Mouse (Mus musculus) megakaryocyte, embryonic 14.5 days (primary cell): ENCODE measurements around the gene Rnf7.

ENCODE experiments used
- FLI1 ChIP-seq: IDR thresholded peaks from 2 replicates; pipeline ENCODE4 v1.6.1; 2012; ENCODE audit warnings: low read length, inconsistent platforms, mixed read lengths
- GATA1 ChIP-seq: IDR thresholded peaks from 3 replicates; pipeline ENCODE4 v1.6.1; 2012; ENCODE audit warnings: mixed read lengths, low read length, inconsistent platforms, borderline replicate concordance

DNA sequence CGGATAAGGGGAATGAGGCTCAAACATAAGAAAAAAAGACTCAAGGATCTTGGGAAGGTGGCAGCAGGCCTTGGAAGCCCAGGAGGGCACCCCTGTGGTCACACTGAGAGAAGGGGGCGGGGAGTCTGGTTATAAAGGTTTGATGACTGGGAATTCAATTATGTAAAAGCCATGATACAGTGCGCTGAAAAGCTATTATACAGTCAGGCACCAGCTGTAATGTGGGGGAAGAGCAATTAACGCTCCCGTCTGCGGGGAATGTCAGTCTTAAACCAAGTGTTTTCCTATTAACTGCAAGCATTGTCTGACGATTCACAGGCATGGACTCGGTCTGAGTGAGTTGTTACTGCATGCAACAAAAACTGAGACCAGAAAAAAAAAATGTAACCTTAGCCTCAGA lies 22.9 kb downstream of the Rnf7 start:
- TF ChIP-seq FLI1, result no peak
- no peak for TF ChIP-seq GATA1
